Mouse (Mus musculus) G1E-ER4 (cell line): Measurements from ENCODE around the gene Vmn1r1. TPM values are rescaled to one million over a fixed set of nuclear protein-coding genes. Genes with fewer than 3 reads are reported as not detected.

Experiments used
- GATA1 ChIP-seq: IDR thresholded peaks from one replicate; pipeline ENCODE4 v1.8.0; 2012; ENCODE audit warnings: low read length, inconsistent platforms
- polyA plus RNA-seq: library from polyadenylated mRNA; stranded (reverse); fragments of >175 nt; gene quantifications from 2 replicates; pipeline ENCODE4 v1.2.3, GENCODE M21; 2012

The Vmn1r1 gene
- polyA plus RNA-seq, 1 experiment, result 0.02 TPM

DNA sequence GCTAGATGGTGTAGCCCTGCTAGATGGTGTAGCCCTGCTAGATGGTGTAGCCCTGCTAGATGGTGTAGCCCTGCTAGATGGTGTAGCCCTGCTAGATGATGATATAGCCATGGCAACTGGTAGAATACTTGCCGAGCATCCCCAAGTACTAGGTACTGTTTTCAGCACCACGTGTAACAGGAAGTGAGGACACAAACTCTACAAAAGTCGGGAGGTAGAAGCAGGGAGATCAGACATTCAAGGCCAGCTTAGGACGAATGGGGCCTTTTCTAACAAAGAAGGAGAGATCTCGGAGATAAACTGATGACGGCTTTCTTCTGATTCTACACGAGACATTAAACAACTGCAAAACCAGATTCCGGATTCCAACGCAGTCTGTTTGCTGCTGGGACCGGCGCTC is 54.1 kb downstream of the Vmn1r1 start:
- TF ChIP-seq GATA1, result no peak

DNA sequence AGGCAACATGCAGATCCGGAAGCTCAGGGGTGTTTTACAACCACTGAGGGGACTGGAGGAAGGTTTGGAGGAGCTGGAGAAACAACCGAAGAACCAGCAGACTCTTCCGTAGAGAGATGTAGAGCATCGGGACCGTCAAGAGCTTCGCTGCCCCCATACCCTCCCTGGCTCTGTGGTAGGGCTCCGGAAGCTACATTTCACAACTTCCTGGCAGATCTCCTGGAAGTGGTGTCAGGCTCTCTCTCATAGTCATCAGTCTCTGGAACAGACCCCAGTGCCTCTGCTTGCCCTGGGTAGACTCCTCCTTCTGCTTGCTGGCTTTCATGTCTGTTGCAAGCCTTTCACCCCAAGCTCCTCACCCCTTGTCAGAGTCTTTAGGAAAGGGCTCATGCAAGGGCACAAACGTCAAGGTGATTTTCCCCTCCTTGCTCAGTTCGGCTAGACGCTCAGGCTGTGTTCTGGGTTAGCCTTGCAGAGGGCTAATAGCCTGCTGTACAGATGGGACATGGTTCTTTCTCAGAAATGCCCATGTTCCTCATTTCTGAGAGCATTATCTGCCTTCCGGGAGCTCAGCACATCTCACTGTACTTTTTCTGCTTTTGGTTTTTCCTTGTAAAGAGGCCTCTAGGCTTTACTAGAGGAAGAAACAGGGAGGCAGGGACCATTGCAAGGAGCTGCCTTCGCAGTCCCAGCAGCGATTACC is 55.7 kb downstream of the Vmn1r1 start:
- no peak for TF ChIP-seq GATA1

DNA sequence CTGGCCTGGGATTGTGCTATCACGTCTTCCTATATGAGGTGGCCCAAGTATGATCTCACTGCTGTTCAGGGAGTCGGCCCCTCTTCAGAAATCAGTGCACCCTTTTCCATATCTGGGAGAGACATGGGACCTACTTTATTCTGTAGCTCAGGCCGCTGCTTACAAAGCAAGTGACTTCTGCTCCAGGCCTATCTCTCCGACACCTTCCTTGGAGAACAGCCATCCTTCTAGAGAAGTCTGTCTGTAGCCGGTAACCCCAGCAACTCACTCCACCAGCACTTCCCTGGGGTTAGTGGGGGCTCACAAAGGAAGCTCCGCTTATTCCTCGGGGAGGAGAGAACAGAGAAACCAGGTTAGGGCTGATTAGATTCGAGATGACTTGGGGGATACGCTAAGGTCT is 57.0 kb downstream of the Vmn1r1 start:
- TF ChIP-seq GATA1, result no peak

DNA sequence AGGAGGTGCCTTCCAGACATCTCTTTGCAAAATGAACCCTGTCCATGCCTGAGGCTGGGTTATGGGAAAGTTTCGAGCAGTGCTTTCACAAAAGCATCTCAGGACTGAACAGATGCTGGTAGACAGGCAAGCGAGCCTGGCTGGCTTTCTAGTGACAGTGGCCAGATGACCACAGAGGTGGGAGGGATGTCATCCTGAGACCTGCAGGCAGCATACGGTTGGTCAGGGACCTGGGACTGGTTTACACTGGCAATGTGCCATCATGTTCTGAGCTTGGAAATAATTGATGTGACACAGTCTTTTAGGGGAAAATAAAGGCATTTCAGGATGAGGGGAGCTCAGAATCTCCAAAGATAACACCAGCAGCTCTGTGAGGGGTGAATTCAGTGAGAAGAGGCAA is 59.3 kb downstream of the Vmn1r1 start:
- no peak for TF ChIP-seq GATA1

Other genes starting within 250 kb of the Vmn1r1 start
- gene Enah, start 144.5 kb downstream of the Vmn1r1 start, polyA plus RNA-seq, result not detected in 2 replicates
- gene Srp9, start 39.7 kb downstream of the Vmn1r1 start, polyA plus RNA-seq, result 37.1 and 47.7 TPM in 2 replicates
- 17.2 and 26.6 TPM in 2 replicates for gene Degs1, start 118.3 kb upstream of the Vmn1r1 start, polyA plus RNA-seq
- 43.3 and 54.8 TPM in 2 replicates for gene Fbxo28, start 177.1 kb upstream of the Vmn1r1 start, polyA plus RNA-seq
- 7.1 and 26.2 TPM in 2 replicates for gene Trp53bp2, start 244.7 kb upstream of the Vmn1r1 start, polyA plus RNA-seq